Mouse (Mus musculus) heart, adult 2 months (tissue): Measurements from ENCODE around the gene Arpc1a.

Source experiments
- CTCF ChIP-seq: fragments of 200-600 bp; IDR thresholded peaks from 2 replicates; pipeline ENCODE4 v1.8.1; 2022; ENCODE audit warnings: antibody characterized with exemption, mild to moderate bottlenecking, moderate library complexity
- EP300 ChIP-seq: fragments of 200-500 bp; IDR thresholded peaks from 2 replicates; pipeline ENCODE4 v1.6.1; 2011; ENCODE audit warnings: low read depth, low read length, control low read depth; ENCODE audit not compliant: insufficient read depth
- POLR2A ChIP-seq: fragments of 200-500 bp; IDR thresholded peaks from 2 replicates; pipeline ENCODE4 v1.6.1; 2011; ENCODE audit warnings: mild to moderate bottlenecking, low read depth, low read length, control low read depth; ENCODE audit not compliant: insufficient read depth

DNA sequence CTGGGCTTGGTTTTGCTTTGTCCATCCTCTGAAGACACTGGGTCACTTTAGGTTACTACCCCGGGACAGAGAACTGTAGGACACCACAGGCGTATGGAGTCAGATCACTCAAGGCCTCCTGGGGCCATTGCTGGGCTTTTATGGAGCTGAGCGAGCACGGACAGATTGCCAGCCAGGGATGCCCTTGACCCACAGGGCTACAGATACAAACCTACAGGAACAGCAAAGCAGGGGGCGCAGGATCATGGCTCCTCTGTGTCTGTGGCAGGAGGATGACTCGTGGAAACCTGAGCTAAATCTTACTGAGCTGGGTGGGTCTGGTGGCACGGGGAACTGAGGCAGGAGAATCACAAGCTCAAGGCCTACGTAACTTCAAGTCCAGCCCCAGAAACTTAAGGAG, 28.9 kb downstream of the Arpc1a start:
- TF ChIP-seq CTCF (no peak), EP300 (no peak), POLR2A (no peak)
